26 mouse cellular contexts compared by ENCODE assay signal in genomic region chr11:68071836-68072235, GRCm38 (mm10).
DNase-seq lines count a peak whose midpoint lies in the region; ATAC-seq and TF ChIP-seq lines count a peak whose summit lies in the region.
"Had no signal": no experiment of that assay in that cellular context is flagged by ENCODE, and none has a peak within 500 bp of the region (broad histone marks: within the 10 kb centered on the region; RNA-seq: fewer than 3 reads in every experiment).

No protein-coding gene starts in this region.

- no peaks in the 10 kb centered on the region for H3K27me3 ChIP-seq in hindbrain, embryonic 13.5 days
- H3K27me3 ChIP-seq in hindbrain, embryonic 10.5 days (ENCODE audit: insufficient read depth, poor library complexity, severe bottlenecking) = no peaks in the 10 kb centered on the region
- no peaks in the 10 kb centered on the region for H3K27me3 ChIP-seq in lung, postnatal 0 days (replicated peaks; ENCODE audit: insufficient read depth, low read length)
- no peaks in the 10 kb centered on the region for H3K27me3 ChIP-seq in stomach, embryonic 16.5 days (ENCODE audit: control insufficient read depth, insufficient read depth, low read length)
- H3K27me3 ChIP-seq: liver, embryonic 13.5 days; lung, embryonic 15.5 days; midbrain, embryonic 12.5 days; Patski had no signal

- TF ChIP-seq POLR2A in lung, adult 2 months (IDR thresholded peaks at IDR 0.05; ENCODE audit: borderline replicate concordance, extremely low read depth, low read depth, low read length) = no peak
- TF ChIP-seq POLR2A in brain, embryonic 14.5 days (IDR thresholded peaks at IDR 0.05; ENCODE audit: borderline replicate concordance, extremely low read depth, insufficient read depth, insufficient read length, poor library complexity, severe bottlenecking) = no peak

- WGBS in hindbrain, embryonic 13.5 days = 48% methylated on average over 5 of the region's 5 CpGs
- 81% methylated on average over 5 of the region's 5 CpGs for WGBS in hindbrain, embryonic 10.5 days
- WGBS in lung, postnatal 0 days = 45% methylated on average over 5 of the region's 5 CpGs
- 49% methylated on average over 5 of the region's 5 CpGs for WGBS in lung, adult 2 months
- 41% methylated on average over 5 of the region's 5 CpGs for WGBS in stomach, embryonic 16.5 days

- DNase-seq in hindbrain, embryonic 10.5 days (ENCODE audit: low spot score) = no peak
- peak; percentile 71 for DNase-seq in lung, postnatal 0 days (ENCODE audit: low spot score)
- no peak for DNase-seq in lung, adult 2 months
- DNase-seq in brain, embryonic 14.5 days (ENCODE audit: low read depth) = peak; percentile 46
- no peak for DNase-seq in liver
- DNase-seq: adrenal gland, postnatal 10 days; cerebellum, adult 11-12 months; cerebellum, postnatal 10 days; gastrocnemius, postnatal 14 days; heart, adult 18-20 months; heart, postnatal 36 days; kidney, adult 18-20 months; kidney, postnatal 4 days; liver, embryonic 13.5 days; right cerebral cortex, postnatal 25 days; thymus, postnatal 4 days had no signal

- H3K4me1 ChIP-seq in hindbrain, embryonic 13.5 days (replicated peaks) = peaks cover 18% of the 10 kb centered on the region
- peaks cover 11% of the 10 kb centered on the region; the same call in 1 of the 2 replicates for H3K4me1 ChIP-seq in hindbrain, embryonic 10.5 days (replicated peaks)
- peaks cover 13% of the 10 kb centered on the region for H3K4me1 ChIP-seq in lung, postnatal 0 days (ENCODE audit: insufficient read depth, low read depth, low read length)
- H3K4me1 ChIP-seq in lung, adult 2 months (ENCODE audit: control insufficient read depth, insufficient read depth, low read length) = peaks cover 3% of the 10 kb centered on the region
- peaks cover 25% of the 10 kb centered on the region for H3K4me1 ChIP-seq in stomach, embryonic 16.5 days (ENCODE audit: control insufficient read depth, insufficient read depth, low read length)
- H3K4me1 ChIP-seq: liver, embryonic 13.5 days; midbrain, embryonic 12.5 days had no signal

- no peak for ATAC-seq in hindbrain, embryonic 13.5 days (ENCODE audit: low FRiP score)
- peak; percentile 59 for ATAC-seq in lung, postnatal 0 days
- peak; percentile 54; the same call in 1 of the 2 replicates for ATAC-seq in stomach, embryonic 16.5 days (ENCODE audit: insufficient read depth, low FRiP score)
- ATAC-seq: Patski had no signal

- no peaks in the 10 kb centered on the region for H3K36me3 ChIP-seq in hindbrain, embryonic 13.5 days
- no peaks in the 10 kb centered on the region for H3K36me3 ChIP-seq in hindbrain, embryonic 10.5 days
- H3K36me3 ChIP-seq in lung, postnatal 0 days (ENCODE audit: insufficient read depth, low read length) = no peaks in the 10 kb centered on the region
- H3K36me3 ChIP-seq in stomach, embryonic 16.5 days (ENCODE audit: control insufficient read depth, insufficient read depth, low read length) = no peaks in the 10 kb centered on the region
- H3K36me3 ChIP-seq: embryonic facial prominence, embryonic 13.5 days; forebrain, embryonic 12.5 days; liver, embryonic 13.5 days; lung, embryonic 15.5 days; midbrain, embryonic 12.5 days had no signal

- TF ChIP-seq EP300 in lung, postnatal 0 days (IDR thresholded peaks at IDR 0.05) = no peak

- H3K27ac ChIP-seq in hindbrain, embryonic 13.5 days = no peak overlapping the region
- no peak overlapping the region for H3K27ac ChIP-seq in hindbrain, embryonic 10.5 days
- no peak overlapping the region for H3K27ac ChIP-seq in lung, postnatal 0 days (ENCODE audit: low read length)
- peak overlapping the region; percentile 69 for H3K27ac ChIP-seq in stomach, embryonic 16.5 days (ENCODE audit: low read length)
- H3K27ac ChIP-seq: embryonic facial prominence, embryonic 13.5 days; forebrain, embryonic 12.5 days; hindbrain, embryonic 14.5 days; liver, embryonic 13.5 days; lung, embryonic 15.5 days; midbrain, embryonic 12.5 days had no signal

- H3K4me2 ChIP-seq in hindbrain, embryonic 13.5 days = no peak overlapping the region
- no peak overlapping the region for H3K4me2 ChIP-seq in lung, postnatal 0 days (replicated peaks; ENCODE audit: low read depth, low read length)
- H3K4me2 ChIP-seq in stomach, embryonic 16.5 days (ENCODE audit: low read depth, low read length) = no peak overlapping the region
- H3K4me2 ChIP-seq: embryonic facial prominence, embryonic 13.5 days; forebrain, embryonic 12.5 days; heart, embryonic 11.5 days; hindbrain, embryonic 14.5 days; liver, embryonic 13.5 days; lung, embryonic 15.5 days; midbrain, embryonic 12.5 days had no signal

- H3K9me3 ChIP-seq in hindbrain, embryonic 13.5 days = no peaks in the 10 kb centered on the region
- H3K9me3 ChIP-seq in hindbrain, embryonic 10.5 days = no peaks in the 10 kb centered on the region
- no peaks in the 10 kb centered on the region for H3K9me3 ChIP-seq in lung, postnatal 0 days (ENCODE audit: low read length)
- no peaks in the 10 kb centered on the region for H3K9me3 ChIP-seq in stomach, embryonic 16.5 days (replicated peaks; ENCODE audit: control insufficient read depth, low read length)
- H3K9me3 ChIP-seq: embryonic facial prominence, embryonic 13.5 days; forebrain, embryonic 12.5 days; liver, embryonic 13.5 days; lung, embryonic 15.5 days; midbrain, embryonic 12.5 days had no signal

- no peak for TF ChIP-seq CTCF in lung, postnatal 0 days (IDR thresholded peaks at IDR 0.05)
- TF ChIP-seq CTCF in lung, adult 2 months (IDR thresholded peaks at IDR 0.05; ENCODE audit: insufficient read depth, low read length) = no peak
- no peak for TF ChIP-seq CTCF in brain, embryonic 14.5 days (IDR thresholded peaks at IDR 0.05; ENCODE audit: borderline replicate concordance, extremely low read depth, insufficient read depth, insufficient read length)

- H3K9ac ChIP-seq in hindbrain, embryonic 13.5 days = 0 out of 2 replicates have a peak overlapping the region, but pooled peaks have one; percentile 8
- H3K9ac ChIP-seq in lung, postnatal 0 days (replicated peaks; ENCODE audit: low read depth) = no peak overlapping the region
- H3K9ac ChIP-seq in stomach, embryonic 16.5 days (ENCODE audit: low read length) = no peak overlapping the region
- H3K9ac ChIP-seq: embryonic facial prominence, embryonic 13.5 days; forebrain, embryonic 12.5 days; hindbrain, embryonic 14.5 days; liver, embryonic 13.5 days; lung, embryonic 15.5 days; midbrain, embryonic 12.5 days had no signal

- H3K4me3 ChIP-seq in hindbrain, embryonic 13.5 days = no peak overlapping the region
- H3K4me3 ChIP-seq in hindbrain, embryonic 10.5 days = no peak overlapping the region
- H3K4me3 ChIP-seq in lung, postnatal 0 days (ENCODE audit: low read depth, low read length) = no peak overlapping the region
- H3K4me3 ChIP-seq in lung, adult 2 months (replicated peaks; ENCODE audit: extremely low read depth, low read depth, low read length) = no peak overlapping the region
- H3K4me3 ChIP-seq in stomach, embryonic 16.5 days (replicated peaks; ENCODE audit: low read length) = no peak overlapping the region
- H3K4me3 ChIP-seq: embryonic facial prominence, embryonic 13.5 days; erythroblast, embryonic 14.5 days; forebrain, embryonic 12.5 days; liver, embryonic 13.5 days; lung, embryonic 15.5 days; midbrain, embryonic 12.5 days had no signal

Comparison
In these comparisons a context has a peak if more than half of its experiments do, and no peak if none do; other contexts are left out.
1. DNase-seq: peak in lung, postnatal 0 days (single experiment) and brain, embryonic 14.5 days (single experiment); none in hindbrain, embryonic 10.5 days (single experiment), lung, adult 2 months (single experiment) and liver (single experiment).